Mouse (Mus musculus): ENCODE measurements around the gene Klf1.
"Not testable (repeated sequence)": the region's sequence is repeated elsewhere in the genome, so short reads cannot be mapped to it uniquely, and the experiment has no call there.

The Klf1 gene

DNA sequence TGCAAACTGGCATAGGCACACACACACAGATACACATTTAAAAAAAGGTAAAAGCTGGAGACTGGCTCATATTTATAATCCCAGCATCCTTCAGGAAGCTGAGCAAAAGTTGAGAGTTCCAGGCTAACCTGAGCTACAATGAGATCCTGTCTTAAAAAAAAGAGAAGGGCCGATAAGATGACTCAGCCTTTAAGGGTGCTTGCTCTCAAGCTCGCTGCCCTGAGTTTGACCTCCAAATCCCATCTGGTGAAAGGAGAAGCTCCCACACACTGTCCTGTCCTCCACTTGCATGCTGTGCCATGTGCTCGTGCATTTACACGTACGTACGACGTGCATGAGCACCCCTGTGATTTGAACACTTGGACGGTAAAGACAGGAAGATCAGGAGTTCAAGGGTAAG lies 5.8 kb downstream of the Klf1 start:
- in situ Hi-C loops (cut with MboI, MseI) = no loop called here

DNA sequence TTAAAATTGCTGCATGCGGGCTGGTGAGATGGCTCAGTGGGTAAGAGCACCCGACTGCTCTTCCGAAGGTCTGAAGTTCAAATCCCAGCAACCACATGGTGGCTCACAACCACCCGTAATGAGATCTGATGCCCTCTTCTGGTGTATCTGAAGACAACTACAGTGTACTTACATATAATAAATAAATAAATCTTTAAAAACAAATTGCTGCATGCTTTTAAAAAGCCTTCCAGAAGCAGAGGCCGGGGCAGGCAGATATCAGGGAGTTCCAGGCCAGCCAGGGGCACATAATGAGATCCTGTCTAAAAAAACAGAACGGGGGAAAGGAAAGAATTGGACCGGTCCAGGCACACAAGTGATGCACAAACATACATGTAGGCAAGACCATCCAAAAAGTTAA lies 6.3 kb downstream of the Klf1 start:
- in situ Hi-C loops (cut with MboI, MseI) = not testable (repeated sequence)

DNA sequence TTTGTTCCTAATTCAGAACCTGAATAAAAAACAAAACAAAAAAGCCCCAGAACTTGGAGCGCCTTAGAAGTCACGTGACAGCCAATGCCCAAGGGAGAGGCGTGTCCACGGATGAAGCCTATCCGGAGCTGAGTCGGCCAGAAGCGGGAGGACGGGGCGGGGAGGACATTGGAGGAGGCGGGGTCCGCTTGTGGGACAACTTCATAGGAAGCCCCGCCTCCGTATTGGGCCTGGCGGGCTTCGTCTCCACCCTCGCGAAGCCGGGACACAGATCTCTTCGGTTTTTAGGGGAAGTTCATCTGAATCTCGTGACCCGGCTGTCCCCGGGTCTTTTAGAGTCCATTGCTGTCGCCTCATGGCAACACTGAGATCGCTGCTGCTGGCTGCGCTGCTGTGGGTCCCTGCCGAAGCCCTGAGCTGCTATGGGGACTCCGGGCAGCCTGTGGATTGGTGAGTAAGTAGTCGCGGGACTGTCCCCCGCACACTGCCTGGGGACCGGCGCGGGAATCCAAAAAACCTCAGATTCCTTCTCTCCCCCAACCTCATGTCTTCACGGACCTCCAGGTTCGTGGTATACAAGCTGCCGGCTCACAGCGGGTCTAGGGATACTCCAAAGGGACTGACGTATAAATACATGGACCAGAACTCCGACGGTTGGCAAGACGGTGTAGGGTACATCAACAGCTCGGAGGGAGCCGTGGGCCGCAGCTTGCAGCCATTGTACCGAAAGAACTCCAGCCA lies 6.9 kb downstream of the Klf1 start, which contains the start of gene Dnase2a:
Gene Dnase2a, plus strand, starts transcription at position 140 of the 741 bp plus-strand sequence.
- in situ Hi-C loops (cut with MboI, MseI) = no loop called here

DNA sequence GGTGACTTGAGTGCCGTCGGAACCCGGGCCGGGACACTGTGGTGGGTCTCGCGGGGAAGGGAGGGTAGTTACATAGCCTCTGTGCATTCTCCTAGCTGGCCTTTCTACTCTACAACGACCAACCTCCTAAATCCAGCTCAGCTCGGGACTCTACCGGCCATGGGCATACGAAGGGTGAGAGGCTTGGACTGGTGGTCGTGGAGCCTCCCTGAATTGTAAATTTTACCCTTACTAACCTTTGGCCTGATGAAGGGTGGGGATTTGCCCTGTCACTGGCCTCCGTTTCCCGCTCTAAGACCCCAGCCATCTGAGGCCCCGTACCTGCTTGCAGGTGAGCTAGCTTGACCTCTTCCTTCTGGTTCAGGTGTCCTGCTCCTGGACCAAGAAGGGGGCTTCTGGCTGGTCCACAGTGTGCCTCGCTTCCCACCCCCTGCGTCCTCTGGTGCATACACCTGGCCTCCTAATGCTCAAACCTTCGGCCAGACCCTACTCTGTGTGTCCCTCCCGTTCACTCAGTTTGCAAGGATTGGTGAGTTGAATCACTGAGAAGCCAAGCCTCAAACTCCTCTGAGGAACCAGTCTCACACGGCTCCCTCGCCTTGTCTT lies 7.5 kb downstream of the Klf1 start:
- in situ Hi-C loops (cut with MboI, MseI) = no loop called here

DNA sequence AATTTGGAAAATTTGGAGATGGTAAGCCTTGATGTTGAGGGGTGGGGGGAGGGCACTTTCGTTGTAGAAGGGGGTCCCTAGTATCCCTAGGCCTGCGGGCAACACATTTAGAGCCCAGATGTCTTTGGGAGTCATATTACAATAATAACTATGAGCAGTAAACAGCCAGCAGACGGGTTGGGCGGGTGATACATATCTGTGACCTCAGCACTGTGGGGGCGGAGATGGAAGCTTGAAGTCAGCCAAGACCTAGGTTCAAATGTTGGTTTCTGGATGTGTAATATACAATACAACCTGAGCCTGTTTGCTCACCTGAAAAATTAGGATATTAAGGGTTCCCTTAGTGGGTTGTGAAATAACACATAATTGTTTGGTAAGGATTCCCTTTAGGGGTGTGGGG lies 8.2 kb downstream of the Klf1 start:
- in situ Hi-C loops (cut with MboI, MseI) = no loop called here

DNA sequence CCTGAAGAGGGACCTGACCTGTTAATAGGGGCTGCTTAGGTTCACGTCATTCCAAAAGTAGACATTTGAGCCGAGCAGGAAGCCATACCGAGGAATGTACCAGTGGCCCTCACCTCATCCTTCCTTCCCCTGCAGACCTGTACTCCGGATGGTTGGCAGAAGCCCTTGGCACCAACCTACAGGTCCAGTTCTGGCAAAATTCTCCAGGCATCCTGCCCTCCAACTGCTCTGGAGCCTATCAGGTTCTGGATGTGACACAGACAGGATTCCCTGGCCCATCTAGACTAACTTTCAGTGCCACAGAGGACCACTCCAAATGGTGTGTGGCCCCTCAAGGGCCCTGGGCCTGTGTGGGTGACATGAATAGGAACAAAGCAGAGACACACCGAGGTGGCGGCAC lies 8.8 kb downstream of the Klf1 start:
- in situ Hi-C loops (cut with MboI, MseI) = no loop called here

DNA sequence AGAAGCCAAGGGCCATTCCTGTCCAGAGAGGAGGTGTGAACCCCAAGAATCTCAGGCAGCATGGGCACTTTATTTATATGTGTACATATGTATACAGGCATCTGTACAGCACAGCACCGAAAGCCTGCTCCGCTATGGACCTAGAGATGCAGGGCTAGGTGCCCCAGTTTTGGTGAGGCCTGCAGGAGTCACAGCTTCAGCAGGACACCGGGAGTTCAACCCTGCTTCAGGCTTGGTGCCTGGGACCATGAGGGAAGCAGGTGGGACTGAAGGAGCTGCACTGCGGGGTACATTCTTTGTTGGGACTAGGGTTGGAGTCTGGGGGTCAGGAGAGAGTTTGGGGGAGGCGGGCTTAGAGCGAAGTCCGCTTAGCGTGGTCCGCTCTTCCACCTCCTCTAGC lies 10.1 kb downstream of the Klf1 start:
- in situ Hi-C loops (cut with MboI, MseI) = no loop called here

DNA sequence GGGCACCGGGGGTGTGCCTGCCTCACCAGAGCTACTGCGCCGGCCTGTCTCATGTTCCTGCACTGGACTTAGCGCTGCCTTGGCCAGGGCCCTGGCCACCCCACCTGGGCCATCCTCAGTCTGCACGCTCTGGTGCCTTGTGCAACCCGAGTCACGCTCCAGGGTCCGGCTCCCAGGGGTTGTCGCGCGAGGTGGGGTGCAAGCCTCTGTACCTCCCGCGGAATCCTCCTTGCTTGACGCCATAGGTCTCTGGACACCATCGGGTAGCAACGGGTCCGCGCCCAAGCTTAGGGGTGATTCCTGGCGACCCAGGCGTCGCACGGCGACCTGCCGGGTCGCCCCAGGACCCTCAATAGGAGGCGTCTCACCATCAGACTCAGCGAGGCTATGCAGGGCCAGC lies 10.7 kb downstream of the Klf1 start:
- in situ Hi-C loops (cut with MboI, MseI) = no loop called here

DNA sequence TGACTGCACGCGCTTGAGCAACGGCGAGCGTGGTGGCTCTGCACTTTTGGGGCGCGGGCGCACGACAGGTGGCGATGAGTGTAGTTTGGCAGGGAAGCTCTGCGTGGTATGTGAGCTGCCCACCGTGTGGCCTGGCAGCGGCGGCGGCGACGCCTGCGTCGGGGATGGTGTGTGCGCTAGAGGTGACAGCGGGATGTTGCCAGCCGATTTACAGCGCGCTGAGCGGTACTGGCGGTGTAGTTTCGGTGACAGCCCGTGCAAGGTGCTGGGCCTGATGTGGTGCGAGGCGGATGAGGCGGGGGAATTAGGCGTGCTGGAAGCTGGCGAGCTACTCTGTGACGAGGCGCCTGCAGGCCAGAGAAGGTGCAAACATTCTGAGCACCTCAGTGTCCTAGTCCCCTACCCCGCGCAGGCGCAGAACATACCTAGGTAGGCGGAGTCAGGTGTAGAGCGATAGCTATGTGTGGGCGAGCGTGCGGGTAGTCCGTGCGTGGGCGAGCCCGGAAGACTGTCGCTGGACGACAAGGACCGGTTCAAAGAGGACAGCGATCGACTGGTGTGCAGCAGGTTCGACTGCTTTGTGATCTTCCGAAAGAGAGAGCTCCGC lies 11.3 kb downstream of the Klf1 start:
- in situ Hi-C loops (cut with MboI, MseI) = no loop called here

DNA sequence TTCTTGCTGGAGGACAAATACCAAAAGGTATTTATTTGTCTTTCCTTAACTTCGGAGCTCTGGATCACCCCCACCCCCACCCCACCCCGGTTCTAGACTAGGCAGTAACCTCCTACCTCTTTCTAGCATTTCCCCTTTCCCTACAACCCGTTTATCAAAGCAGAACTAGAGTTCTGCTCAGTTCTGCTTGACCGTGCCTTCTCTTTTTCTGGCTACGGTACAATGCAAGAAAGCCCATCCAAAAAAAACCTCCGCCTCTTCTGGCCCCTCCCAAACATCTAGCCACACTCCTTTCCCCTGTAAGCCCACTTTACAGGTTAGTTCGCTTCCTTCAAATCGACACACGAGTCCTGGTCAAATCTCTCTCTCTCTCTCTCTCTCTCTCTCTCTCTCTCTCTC lies 11.8 kb downstream of the Klf1 start:
- in situ Hi-C loops (cut with MboI, MseI) = no loop called here

DNA sequence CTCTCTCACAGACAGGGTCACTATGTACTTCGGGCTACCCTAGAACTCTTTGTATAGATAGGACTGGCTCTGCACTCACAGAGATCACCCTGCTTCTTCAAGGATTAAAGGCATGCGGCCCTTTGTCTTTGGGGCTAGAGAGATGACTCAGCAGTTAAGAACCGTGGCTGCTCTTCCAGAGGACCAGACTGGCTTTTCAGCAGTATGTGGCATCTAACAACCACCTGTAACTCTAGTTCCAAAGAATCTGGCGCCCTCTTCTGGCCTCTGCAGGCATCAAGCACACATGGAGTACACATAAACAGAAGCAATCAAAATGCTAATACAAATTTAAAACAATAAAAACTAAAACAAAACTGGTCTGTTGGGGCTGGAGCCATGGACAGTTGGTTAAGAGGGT lies 12.2 kb downstream of the Klf1 start:
- in situ Hi-C loops (cut with MboI, MseI) = no loop called here

DNA sequence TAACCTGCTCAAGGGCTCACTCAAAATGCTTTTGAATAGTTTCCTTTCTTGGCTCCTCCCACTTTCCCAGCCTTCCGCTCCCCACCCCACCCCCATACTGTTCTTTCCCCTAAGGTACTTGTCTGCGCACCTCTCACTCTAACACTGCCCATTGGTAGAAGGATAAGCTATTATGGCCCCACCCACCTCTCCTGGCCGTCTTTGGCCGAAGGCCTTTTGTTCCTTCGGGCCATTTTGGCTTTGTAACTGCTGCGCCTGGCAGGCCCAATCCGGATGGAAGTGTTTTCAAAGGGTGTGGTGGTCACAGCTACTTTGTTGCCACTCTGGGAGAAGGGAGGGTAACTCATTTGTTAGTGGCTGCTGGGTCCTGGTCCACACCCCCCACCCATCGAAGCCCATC lies 13.5 kb downstream of the Klf1 start:
- in situ Hi-C loops (cut with MboI, MseI) = no loop called here

DNA sequence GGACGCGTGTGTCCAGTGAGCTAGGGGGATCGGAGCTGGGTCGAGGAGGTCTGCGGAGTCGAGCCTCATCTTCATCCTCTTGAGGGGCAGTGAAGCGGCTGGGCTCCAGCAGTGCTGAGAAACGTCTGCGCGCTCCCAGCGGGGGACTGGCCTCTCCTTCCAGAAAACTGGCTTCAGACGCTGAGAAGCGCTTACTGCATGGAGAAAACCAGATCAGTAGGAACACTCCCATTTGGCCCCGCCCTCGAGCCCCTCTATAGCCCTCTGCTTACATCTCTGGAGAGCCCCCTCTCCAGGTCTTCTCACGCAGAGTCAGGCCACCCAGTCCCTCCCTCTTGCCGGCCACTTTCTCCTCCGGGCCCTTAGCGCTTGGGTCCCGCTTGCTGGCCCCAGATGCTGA lies 16.1 kb downstream of the Klf1 start:
- in situ Hi-C loops (cut with MboI, MseI) = no loop called here

DNA sequence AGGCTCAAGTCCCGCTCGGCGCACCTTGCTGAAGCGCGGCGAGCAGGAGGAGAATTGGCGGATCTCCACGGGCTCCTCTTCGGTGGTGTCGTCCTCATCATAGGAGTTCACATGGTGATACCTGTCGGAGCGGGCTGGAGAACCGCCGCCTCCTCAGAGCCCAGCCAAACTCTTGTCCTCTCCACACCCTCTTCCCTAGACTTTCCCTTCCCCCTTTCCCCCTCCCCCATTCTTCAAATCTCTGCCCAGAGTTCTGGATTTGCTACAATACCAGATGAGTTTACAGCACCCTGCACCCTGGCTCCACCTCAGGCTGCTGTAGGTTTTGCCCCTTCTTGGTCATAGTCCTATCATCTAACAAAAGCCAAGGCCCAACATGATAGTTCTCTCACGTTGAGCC lies 16.9 kb downstream of the Klf1 start:
- in situ Hi-C loops (cut with MboI, MseI) = no loop called here

DNA sequence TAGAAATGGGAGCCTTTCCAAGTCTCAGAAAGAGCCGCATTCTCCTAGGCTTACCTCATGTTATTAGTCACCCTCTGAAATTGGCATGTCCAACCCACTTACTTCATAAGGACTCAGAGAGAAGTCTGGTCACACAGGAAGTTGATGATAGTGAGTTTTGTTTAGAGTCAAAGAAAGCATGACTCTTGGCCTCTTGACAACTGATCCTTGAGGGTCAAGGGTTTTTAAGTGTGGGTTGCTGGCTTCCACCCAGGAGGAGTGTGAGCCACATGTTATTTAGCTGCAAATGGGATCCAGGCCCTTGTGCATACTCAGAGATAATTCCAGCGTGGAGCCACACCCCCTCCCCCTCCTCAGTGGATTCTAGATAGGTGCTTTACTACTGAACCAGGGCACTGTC lies 19.9 kb downstream of the Klf1 start:
- in situ Hi-C loops (cut with MboI, MseI) = no loop called here

DNA sequence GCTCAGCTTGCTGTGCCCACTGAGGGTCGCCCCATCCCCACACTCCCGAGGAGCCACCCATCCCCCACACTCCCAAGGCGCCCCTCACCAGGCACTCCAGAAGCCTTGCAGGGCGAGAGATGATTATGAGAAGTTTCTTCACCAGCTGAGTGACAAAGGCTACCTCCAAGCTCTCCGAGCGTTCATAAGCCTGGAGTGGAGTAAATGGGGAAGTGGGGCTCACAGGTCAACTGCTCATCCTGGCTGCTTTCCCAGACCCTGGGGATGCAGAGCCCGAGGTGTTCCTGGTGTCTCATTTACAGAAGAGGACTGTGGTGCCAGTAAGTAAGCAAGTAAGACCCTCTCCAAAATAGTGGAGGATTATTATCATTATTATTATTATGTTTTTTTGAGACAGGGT lies 23.8 kb downstream of the Klf1 start:
- in situ Hi-C loops (cut with MboI, MseI) = no loop called here

DNA sequence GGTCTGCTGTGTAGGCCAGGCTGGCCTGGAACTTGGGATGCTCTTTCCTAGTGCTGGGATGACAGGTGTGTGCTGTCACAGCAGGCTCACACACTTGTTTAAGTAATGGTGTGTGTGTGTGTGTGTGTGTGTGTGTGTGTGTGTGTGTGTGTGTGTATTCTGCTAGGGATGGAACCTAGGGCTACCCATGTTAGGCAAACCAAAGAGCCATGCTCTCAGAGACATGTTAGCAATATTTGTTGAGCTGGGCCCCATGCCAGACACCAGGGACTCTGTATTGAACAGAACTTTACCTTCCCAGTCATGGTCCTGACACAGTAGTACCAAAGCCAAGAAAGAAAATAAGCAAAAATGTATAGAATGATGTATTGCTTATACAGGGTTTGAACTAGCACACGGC lies 25.8 kb downstream of the Klf1 start:
- in situ Hi-C loops (cut with MboI, MseI) = no loop called here

DNA sequence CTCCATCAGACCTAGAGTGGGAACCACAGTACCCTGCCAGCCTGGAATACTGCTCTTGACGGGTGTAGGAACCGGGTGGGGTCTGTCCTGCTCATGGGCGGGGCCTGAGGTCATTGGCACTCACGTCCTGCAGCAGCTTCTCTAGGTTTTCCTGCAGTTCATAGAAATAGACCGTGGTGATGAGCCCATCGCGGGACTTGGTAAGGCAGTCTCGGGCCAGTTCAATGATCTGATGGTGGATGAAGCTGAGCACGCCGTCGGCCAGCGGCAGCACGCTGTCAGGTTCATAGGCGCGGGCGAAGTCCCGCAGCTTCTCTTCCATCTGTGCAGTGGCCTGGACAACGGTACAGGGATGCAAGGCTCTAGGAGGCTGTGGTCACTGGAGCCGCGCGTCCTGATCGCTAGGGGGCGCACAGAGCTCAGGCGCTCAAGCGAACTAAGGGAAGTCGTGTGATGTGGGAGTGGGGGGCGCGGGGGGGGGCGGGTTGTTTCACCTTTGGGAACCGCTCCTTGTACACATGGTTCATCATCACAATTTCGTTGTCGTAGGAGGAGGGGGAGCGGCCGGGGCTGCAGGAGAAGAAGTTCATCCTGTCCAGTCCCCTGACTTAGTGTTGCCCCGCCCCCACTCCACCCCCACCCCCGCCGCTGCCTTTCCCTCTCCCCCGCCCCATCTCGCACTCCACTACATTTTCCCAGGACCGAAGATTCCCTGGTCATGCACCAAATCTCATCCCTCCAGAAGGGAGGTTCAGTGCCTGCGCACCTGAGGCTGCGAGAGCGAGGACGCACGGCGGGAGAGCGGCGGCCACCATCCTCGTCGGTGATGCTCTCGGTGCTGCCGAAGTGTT lies 27.0 kb downstream of the Klf1 start:
- in situ Hi-C loops (cut with MboI, MseI) = no loop called here

DNA sequence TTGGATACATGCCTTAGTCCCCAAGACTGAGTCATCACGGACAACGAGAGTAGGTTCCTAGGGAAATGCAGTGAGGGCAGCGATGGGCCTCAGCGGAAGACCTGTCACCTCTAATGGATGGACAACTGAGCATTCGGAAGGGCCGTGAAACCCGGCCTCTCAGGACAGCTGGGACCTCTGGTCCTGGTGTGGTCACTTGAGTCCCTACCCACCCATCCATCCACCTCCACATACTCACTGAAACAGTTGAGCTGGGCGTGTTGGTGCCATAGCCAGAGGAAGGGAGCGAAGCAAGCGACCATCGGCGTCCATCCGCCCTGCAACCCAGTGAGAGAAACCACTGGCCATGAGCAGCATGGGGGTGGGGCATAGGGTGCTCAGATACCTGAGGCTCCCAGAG lies 28.9 kb downstream of the Klf1 start:
- in situ Hi-C loops (cut with MboI, MseI) = no loop called here

DNA sequence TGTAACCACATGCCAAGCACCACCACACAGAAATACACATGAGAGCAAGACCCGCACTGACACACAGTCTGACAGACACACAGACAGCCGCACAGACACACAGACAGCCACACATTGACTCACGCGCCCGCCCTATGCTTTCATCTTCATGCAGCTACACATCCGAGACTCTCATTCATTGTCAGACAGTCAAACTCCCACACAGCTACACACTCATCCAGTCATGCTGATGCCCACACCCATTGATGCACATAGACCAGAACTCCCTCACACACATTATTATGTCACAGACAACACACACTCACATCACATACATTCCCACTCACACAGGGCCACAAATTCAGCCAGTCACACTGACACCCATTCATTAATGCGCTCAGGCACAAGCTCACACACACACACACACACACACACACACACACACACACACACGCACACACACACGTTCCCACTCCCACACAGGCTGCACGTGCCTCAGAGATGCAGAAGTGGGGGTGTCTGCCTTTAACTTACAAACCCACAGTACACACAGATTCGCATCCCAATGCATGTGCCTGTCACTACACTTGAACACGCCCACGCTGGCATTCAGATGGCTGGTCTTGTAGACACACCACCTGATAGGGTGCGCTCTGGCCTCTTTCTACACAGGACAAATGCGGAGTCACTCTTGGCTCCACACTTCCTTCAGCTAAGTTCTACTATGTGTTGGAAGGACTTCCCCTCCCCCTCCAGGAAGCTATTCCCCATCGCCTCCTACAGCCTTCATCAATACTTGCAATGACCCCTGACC lies 32.2 kb downstream of the Klf1 start:
- in situ Hi-C loops (cut with MboI, MseI) = no loop called here

DNA sequence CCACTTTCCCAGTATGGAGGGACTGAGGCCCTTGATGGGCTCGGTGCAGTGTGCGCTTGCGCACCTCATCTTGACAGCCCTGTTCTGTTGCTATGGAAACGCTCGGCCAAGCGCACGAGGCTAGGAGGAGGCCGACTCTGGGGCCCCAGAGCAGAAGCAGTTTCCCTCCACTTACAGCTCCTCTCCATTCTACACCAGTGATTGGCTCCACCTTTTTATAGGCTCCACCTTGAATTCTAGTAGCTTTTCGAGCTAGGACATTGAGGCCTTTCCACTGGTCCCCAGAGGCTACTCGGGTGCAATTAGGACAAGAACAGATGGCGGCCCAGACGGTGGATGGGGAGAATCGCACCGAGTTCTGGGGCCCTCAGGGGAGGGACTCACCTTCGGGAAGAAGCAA lies 33.1 kb downstream of the Klf1 start:
- in situ Hi-C loops (cut with MboI, MseI) = no loop called here

DNA sequence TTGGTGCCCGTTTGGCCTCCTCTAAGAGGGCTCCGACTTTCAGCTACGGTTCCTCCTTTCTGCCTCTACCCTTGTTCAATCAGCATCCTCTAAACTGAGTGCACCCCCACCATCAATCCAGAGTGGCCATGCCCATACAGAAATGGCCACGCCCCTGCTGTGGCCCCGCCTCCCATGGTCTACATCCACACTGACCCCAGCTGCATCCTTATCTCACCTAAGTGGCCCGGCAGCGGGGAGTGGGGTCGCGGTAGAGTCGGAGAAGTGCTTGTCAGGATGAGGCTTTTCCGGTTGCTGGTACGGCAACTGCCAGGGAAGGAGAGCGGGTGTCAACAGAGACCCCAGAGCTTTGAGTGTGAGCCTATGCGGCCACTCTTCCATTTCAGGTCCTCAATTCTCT lies 33.8 kb downstream of the Klf1 start:
- in situ Hi-C loops (cut with MboI, MseI) = no loop called here
